Mouse (Mus musculus): ENCODE results near the gene Ckb. TPM values are rescaled to one million over a fixed set of nuclear protein-coding genes. Genes with fewer than 3 reads are reported as not detected.

Ckb gene
- polyA plus RNA-seq, 1 experiment from 2014 or later: 2,395 TPM

DNA sequence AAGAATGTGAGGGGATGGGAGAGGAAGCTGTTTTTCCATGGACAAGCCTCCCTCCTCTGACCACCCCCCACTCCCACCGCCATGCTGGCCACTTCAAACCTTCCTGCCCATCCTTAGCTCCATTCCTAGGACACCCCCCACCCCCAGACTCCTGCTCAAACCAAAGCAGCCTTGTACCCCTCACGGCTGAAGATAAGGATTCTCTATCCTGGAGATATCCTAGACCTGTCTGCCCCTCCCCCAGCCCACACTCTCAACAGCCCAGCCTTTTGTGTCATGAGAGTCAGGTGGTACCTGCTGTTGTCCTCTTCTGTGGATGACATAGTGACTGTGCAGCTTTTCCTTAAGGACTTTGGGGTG, 15.9 kb upstream of the Ckb start:
- ATAC-seq (ENCODE audit: low FRiP score): no peak
- Histone ChIP-seq H3K27ac (peak overlapping the region; percentile 83), H3K27me3 (no peaks in the 10 kb centered on the region), H3K4me3 (replicated peaks) (no peak overlapping the region), H3K9me3 (no peaks in the 10 kb centered on the region), H3K9ac (peak overlapping the region; percentile 36), H3K4me1 (peaks cover 65% of the 10 kb centered on the region), H3K4me2 (no peak overlapping the region), H3K36me3 (replicated peaks) (peaks cover 13% of the 10 kb centered on the region)
- WGBS: 32% methylated on average over 2 of the region's 2 CpGs

DNA sequence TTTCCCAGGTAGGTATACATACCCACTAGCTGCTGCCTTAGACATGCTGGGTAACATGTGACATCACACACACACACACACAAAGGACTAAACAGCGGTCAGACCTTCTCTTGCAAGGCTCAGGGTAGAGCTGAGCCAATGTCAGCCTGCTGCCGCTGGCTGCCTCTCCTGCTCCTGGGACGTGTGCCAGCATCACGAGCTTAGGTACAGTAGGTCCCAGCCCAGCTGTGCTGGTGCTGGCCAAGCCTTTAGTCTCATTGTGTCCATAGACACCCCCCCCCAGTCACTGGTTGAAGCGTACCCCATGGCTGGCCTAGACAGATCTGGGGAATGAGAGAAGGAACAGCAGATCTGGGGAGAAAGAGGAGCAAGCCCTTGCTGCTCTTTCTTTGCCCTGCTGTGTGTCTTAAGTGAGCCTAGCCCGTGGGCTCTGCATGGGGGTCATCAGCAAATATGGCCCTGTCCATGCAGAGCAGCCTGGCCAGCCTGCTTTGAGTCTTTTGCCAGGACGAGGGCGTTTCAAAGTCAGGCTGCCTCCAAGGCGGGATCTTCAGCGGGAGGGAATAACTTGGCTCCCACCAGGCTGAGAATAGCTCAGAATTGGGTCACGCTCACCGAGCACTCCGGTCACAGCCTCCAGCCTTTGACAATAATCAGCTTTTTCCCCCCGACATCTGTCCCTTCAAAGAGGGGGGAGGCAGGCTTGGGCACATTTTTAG, 15.4 kb upstream of the Ckb start:
- Histone ChIP-seq H3K4me3 (replicated peaks) (no peak overlapping the region), H3K36me3 (replicated peaks) (peaks cover 18% of the 10 kb centered on the region), H3K4me2 (no peak overlapping the region), H3K9ac (peak overlapping the region; percentile 36), H3K27ac (peak overlapping the region; percentile 83), H3K27me3 (no peaks in the 10 kb centered on the region), H3K4me1 (peaks cover 59% of the 10 kb centered on the region), H3K9me3 (no peaks in the 10 kb centered on the region)
- peak; percentile 48; the same call in 1 of the 2 replicates for ATAC-seq (ENCODE audit: low FRiP score)
- WGBS: 24% methylated on average over 14 of the region's 14 CpGs

GRCm38 (mm10) chr12:111686390-111686789, 14.3 kb upstream of the Ckb start:
- H3K4me1 ChIP-seq: peaks cover 50% of the 10 kb centered on the region
- WGBS: 90% methylated on average over 4 of the region's 4 CpGs
- H3K4me3 ChIP-seq (replicated peaks): no peak overlapping the region
- H3K36me3 ChIP-seq (replicated peaks): peaks cover 29% of the 10 kb centered on the region
- no peaks in the 10 kb centered on the region for H3K27me3 ChIP-seq
- no peaks in the 10 kb centered on the region for H3K9me3 ChIP-seq
- no peak overlapping the region for H3K9ac ChIP-seq
- H3K27ac ChIP-seq: peak overlapping the region; percentile 83; the same call in 1 of the 2 replicates
- ATAC-seq (ENCODE audit: low FRiP score): no peak
- no peak overlapping the region for H3K4me2 ChIP-seq

DNA sequence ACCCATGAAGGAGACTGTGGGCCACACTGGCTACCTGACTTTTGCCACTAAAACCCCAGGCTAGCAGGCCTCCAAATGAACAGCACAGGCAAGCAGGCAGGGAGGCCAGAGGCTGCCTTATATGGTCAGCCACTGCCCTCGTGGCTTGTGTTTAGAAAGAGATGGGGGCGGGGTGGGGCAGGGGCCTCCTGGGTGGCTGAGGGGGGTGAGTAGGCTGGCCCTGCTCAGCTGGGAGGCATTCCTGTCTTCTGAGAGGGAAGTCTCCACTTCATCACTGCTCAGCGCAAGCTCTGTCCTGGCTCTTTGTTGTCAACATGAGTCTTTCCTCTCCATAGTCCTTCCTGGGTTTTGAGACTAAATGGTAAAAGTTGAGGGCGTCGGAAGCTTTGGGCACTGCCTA, 10.7 kb upstream of the Ckb start:
- 75% methylated on average over 5 of the region's 5 CpGs for WGBS
- H3K9ac ChIP-seq: no peak overlapping the region

DNA sequence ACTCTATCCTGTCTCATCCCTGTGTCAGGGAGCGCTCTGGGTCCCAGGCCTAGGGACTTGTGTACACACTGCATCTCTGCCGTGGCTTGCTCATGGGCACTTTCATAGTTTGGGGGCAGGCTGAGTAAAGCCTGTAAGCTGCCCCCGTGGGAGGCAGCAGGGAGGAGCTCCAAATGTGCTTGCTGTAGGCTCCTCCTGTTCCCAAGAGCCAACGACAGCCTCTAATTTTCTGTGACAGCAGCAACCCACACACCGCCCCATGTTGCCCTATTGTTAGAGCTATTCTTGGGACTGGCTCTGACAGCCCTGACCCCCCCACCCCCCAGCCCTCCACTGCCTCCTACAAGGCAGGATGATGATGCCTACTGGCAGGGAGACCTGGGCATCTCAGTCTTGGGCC, 9.9 kb upstream of the Ckb start:
- ATAC-seq (ENCODE audit: low FRiP score): no peak
- Histone ChIP-seq H3K4me3 (replicated peaks) (no peak overlapping the region), H3K4me1 (peaks cover 31% of the 10 kb centered on the region), H3K27ac (0 out of 2 replicates have a peak overlapping the region, but pooled peaks have one; percentile 13), H3K36me3 (replicated peaks) (peaks cover 42% of the 10 kb centered on the region), H3K9me3 (no peaks in the 10 kb centered on the region), H3K4me2 (no peak overlapping the region), H3K9ac (no peak overlapping the region), H3K27me3 (no peaks in the 10 kb centered on the region)
- WGBS: 86% methylated on average over 5 of the region's 5 CpGs

More for the DNA sequence above, 10.7 kb upstream of the Ckb start:
- no peak for ATAC-seq (ENCODE audit: low FRiP score)
- no peaks in the 10 kb centered on the region for H3K9me3 ChIP-seq
- no peak overlapping the region; the same call in 1 of the 2 replicates for H3K27ac ChIP-seq
- no peak overlapping the region for H3K4me2 ChIP-seq
- H3K27me3 ChIP-seq: no peaks in the 10 kb centered on the region
- H3K4me3 ChIP-seq (replicated peaks): no peak overlapping the region
- H3K36me3 ChIP-seq (replicated peaks): peaks cover 42% of the 10 kb centered on the region
- H3K4me1 ChIP-seq: peaks cover 33% of the 10 kb centered on the region

- Histone ChIP-seq H3K36me3 (replicated peaks) (peaks cover 42% of the 10 kb centered on the region), H3K9ac (no peak overlapping the region), H3K4me3 (replicated peaks) (no peak overlapping the region), H3K27ac (0 out of 2 replicates have a peak overlapping the region, but pooled peaks have one; percentile 9), H3K9me3 (no peaks in the 10 kb centered on the region), H3K4me2 (no peak overlapping the region), H3K27me3 (no peaks in the 10 kb centered on the region), H3K4me1 (peaks cover 25% of the 10 kb centered on the region)
- ATAC-seq (ENCODE audit: low FRiP score): no peak
- WGBS: 89% methylated on average over 8 of the region's 8 CpGs
These were observed 9.2 kb upstream of the Ckb start for GRCm38 (mm10) chr12:111681305-111681704.

DNA sequence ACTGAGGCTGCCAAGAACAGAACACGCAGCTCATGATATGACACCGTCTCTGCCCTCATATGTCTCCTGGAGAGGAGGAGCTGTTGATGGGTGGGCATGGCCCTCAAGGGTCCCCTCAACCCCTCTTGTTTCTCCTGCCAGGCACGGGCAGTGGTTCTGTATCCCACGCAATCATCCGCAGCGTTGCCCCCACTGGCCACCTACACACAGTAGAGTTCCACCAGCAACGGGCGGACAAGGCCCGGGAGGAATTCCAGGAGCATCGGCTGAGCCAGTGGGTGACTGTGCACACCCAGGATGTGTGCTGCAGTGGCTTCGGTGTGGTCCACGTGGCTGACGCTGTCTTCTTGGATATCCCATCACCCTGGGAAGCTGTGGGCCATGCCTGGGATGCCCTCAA, 8.5 kb upstream of the Ckb start:
- no peak overlapping the region for H3K4me2 ChIP-seq
- H3K9me3 ChIP-seq: no peaks in the 10 kb centered on the region
- peaks cover 42% of the 10 kb centered on the region for H3K36me3 ChIP-seq (replicated peaks)
- peaks cover under 1% of the 10 kb centered on the region; the same call in 1 of the 2 replicates for H3K27me3 ChIP-seq
- WGBS: 92% methylated on average over 13 of the region's 13 CpGs
- H3K27ac ChIP-seq: no peak overlapping the region
- H3K4me3 ChIP-seq (replicated peaks): no peak overlapping the region
- no peak for ATAC-seq (ENCODE audit: low FRiP score)
- H3K9ac ChIP-seq: 0 out of 2 replicates have a peak overlapping the region, but pooled peaks have one; percentile 25
- H3K4me1 ChIP-seq: peaks cover 24% of the 10 kb centered on the region

GRCm38 (mm10) chr12:111678997-111679396, 6.9 kb upstream of the Ckb start:
- H3K4me3 ChIP-seq (replicated peaks): peak overlapping the region; percentile 84
- peaks cover 9% of the 10 kb centered on the region; the same call in 1 of the 2 replicates for H3K27me3 ChIP-seq
- H3K36me3 ChIP-seq (replicated peaks): peaks cover 38% of the 10 kb centered on the region
- peak overlapping the region; percentile 77 for H3K9ac ChIP-seq
- no peak overlapping the region; the same call in 1 of the 2 replicates for H3K27ac ChIP-seq
- peaks cover 24% of the 10 kb centered on the region for H3K4me1 ChIP-seq
- 56% methylated on average over 7 of the region's 7 CpGs for WGBS
- H3K4me2 ChIP-seq: peak overlapping the region; percentile 98
- no peak for ATAC-seq (ENCODE audit: low FRiP score)
- no peaks in the 10 kb centered on the region for H3K9me3 ChIP-seq

DNA sequence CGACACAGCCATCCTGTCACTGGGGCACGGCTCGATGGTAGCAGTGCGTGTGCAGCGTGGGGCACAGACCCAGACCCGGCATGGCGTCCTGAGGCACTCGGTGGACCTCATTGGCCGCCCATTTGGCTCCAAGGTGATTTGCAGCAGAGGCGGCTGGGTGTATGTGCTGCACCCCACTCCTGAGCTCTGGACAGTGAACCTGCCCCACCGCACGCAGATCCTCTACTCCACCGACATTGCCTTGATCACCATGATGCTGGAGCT, 6.5 kb upstream of the Ckb start:
- 9% methylated on average over 13 of the region's 13 CpGs for WGBS
- H3K4me2 ChIP-seq: peak overlapping the region; percentile 98
- ATAC-seq (ENCODE audit: low FRiP score): no peak
- H3K27ac ChIP-seq: no peak overlapping the region; the same call in 1 of the 2 replicates
- H3K27me3 ChIP-seq: peaks cover 13% of the 10 kb centered on the region; the same call in 1 of the 2 replicates
- no peaks in the 10 kb centered on the region for H3K9me3 ChIP-seq
- H3K4me3 ChIP-seq (replicated peaks): peak overlapping the region; percentile 84
- H3K36me3 ChIP-seq (replicated peaks): peaks cover 34% of the 10 kb centered on the region
- peak overlapping the region; percentile 77 for H3K9ac ChIP-seq
- H3K4me1 ChIP-seq: peaks cover 24% of the 10 kb centered on the region

DNA sequence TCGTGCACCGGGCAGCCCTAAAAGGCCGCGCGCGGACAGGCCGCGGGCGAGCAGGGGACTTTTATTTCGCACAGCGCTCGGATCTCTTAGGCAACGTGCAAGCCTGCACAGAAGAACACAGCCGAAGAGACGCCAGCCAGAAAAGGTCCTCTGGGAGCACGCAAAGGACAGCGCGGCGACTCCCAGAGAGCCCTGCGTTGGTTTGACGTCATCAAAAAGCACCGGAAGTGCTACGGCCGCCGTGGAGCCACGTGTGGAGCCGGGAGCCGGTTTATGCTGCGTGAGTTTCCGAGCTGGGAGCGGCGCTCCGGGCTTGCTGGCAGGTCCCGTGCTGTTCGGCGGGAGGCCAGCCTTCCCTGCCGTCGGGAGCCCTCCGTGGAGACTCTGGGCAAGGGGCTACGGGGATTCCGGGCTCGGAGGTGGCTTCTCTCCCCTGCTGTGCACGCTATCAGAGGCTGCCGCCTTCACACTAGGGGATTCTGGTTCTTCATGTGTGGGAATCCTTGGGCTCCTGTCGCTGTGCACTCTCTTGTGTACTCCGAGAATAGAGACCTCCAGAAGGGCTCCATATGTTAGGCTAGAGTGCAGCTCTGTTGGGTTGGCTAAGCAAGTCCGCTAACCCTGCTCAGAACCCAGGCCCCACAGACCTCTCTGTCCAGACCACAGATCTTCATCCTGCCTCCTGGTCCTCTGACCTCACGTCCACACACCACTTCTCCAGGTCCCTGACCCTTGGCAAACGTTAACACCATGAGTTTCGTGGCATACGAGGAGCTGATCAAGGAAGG, 5.9 kb upstream of the Ckb start, which contains the start of gene Trmt61a:
Trmt61a (plus strand) TSS at position 224 of the 788 bp plus-strand sequence.
- H3K9me3 ChIP-seq: no peaks in the 10 kb centered on the region
- ATAC-seq (ENCODE audit: low FRiP score): peak; percentile 92
- peak within 1 kb of the TSS; percentile 98 for H3K4me2 ChIP-seq
- H3K4me1 ChIP-seq: peaks cover 26% of the 10 kb centered on the region
- peak within 1 kb of the TSS; percentile 95 for H3K27ac ChIP-seq
- H3K27me3 ChIP-seq: peaks cover 16% of the 10 kb centered on the region; the same call in 1 of the 2 replicates
- H3K9ac ChIP-seq: peak within 1 kb of the TSS; percentile 77
- peak within 1 kb of the TSS; percentile 84 for H3K4me3 ChIP-seq (replicated peaks)
- under 1% methylated on average over 51 of the region's 51 CpGs for WGBS
- H3K36me3 ChIP-seq (replicated peaks): peaks cover 30% of the 10 kb centered on the region

- no peak; the same call in 1 of the 2 replicates for ATAC-seq (ENCODE audit: low FRiP score)
- Histone ChIP-seq H3K27me3 (peaks cover 19% of the 10 kb centered on the region; the same call in 1 of the 2 replicates), H3K27ac (peak overlapping the region; percentile 95), H3K4me3 (replicated peaks) (peak overlapping the region; percentile 84), H3K36me3 (replicated peaks) (peaks cover 23% of the 10 kb centered on the region), H3K4me1 (peaks cover 32% of the 10 kb centered on the region), H3K9me3 (no peaks in the 10 kb centered on the region), H3K9ac (peak overlapping the region; percentile 77), H3K4me2 (peak overlapping the region; percentile 98)
- 17% methylated on average over 5 of the region's 5 CpGs for WGBS
These were observed 5.3 kb upstream of the Ckb start for GRCm38 (mm10) chr12:111677421-111677820.

DNA sequence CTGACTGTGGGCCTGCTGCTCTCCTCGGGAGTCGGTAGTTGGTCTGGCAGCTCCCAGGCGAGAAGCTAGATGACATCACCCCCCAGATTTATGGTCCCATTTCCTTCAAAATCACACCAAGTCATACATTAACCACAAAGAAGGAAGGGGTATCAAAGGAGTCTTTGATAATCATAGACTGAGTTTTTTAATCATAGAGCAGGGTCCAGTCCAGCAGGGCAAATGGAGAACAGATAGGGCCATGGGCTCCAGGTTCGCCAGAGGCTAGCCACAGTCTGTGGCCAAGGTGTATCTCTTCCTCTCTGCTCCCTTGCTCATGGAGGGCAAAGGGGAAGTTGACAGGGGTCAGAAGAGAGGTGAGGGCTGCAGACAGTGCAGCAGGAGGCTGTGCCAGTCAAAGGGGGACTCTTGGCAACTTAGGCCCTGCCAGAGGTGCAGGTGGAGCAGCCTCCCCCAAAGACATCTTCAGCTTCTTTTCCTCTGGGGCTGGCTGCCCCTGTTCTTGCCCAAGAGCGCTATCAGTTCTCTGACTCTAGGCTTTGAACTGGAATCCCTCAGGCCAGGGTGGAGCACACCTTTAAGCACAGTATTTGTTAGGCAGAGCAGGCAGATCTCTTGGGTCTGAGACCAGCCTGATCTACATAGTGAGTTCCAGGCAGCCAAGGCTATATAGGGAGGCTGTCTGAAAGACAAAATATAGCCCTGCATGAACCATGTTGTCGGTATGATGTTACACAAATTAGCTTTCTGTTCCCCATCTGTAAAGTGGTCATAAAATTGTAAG, 3.9 kb upstream of the Ckb start:
- Histone ChIP-seq H3K4me3 (replicated peaks) (no peak overlapping the region), H3K27ac (no peak overlapping the region), H3K9me3 (no peaks in the 10 kb centered on the region), H3K9ac (no peak overlapping the region), H3K4me2 (no peak overlapping the region), H3K4me1 (peaks cover 32% of the 10 kb centered on the region), H3K36me3 (replicated peaks) (peaks cover 9% of the 10 kb centered on the region), H3K27me3 (peaks cover 19% of the 10 kb centered on the region; the same call in 1 of the 2 replicates)
- ATAC-seq (ENCODE audit: low FRiP score): no peak
- 86% methylated on average over 6 of the region's 6 CpGs for WGBS
